Mouse (Mus musculus) stomach, postnatal 0 days (tissue): ENCODE data around the gene Hist2h2aa2.

Experiments
- CTCF ChIP-seq: IDR thresholded peaks from 2 replicates; pipeline ENCODE4 v1.5.1; 2016; ENCODE audit warnings: antibody characterized with exemption, low read depth, mild to moderate bottlenecking, moderate library complexity
- EP300 ChIP-seq: optimal IDR thresholded peaks from 2 replicates; pipeline ENCODE3; 2016; ENCODE audit warnings: antibody characterized with exemption

DNA sequence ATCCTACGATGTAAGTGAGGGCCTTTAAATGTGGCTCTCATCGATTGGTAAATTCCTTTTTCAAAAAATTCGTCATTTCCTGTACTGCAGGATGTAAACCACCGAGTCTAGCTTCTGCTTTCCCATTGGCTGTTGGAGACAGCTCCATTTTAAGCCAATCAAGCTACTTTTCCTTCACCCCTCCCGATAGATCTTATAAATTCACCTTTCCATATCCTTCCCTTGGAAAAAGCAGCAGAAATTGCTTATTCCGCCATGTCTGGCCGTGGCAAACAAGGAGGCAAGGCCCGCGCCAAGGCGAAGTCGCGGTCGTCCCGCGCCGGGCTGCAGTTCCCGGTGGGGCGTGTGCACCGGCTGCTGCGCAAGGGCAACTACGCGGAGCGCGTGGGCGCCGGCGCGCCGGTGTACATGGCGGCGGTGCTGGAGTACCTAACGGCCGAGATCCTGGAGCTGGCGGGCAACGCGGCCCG is 20.4 kb downstream of the Hist2h2aa2 start, which contains the start of the genes Bola1 and Hist2h2ab:
- TF ChIP-seq CTCF (no peak), EP300 (no peak)
